8 mouse cellular contexts compared by ENCODE assay signal in the genomic region with DNA sequence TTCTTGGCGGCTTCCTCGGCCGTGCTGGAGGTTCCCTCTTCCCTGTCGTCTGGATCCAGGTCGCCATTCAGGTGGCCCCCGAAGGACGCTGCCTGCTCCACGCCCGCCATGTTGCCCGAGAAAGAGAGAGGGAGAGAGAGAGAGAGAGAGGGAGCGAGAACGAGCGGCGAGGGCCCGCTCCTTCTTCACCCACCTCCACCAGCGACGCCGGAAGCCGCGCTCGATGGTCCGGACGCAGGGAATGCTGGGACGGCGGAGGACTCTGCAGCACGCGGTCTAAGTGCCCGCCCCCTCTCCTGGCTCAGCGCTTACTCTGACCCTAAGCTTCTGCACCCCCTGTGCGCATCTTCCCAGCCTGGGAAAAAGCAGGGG. TPM values are rescaled to one million over a fixed set of nuclear protein-coding genes. Genes with fewer than 3 reads are reported as not detected.
DNase-seq lines count a peak whose midpoint lies in the region; ATAC-seq and TF ChIP-seq lines count a peak whose summit lies in the region.

No protein-coding gene starts in this region.

- peak; percentile 96 for ATAC-seq in embryonic facial prominence, embryonic 15.5 days (ENCODE audit: insufficient number of reproducible peaks, low FRiP score, low TSS enrichment, low read depth)
- ATAC-seq in kidney, embryonic 14.5 days (ENCODE audit: low FRiP score, low TSS enrichment), result peak; percentile 99
- peak; percentile 98 for ATAC-seq in limb, embryonic 14.5 days (ENCODE audit: low FRiP score, low read depth)
- peak; percentile 99 for ATAC-seq in midbrain, embryonic 16.5 days

- H3K4me3 ChIP-seq in bone marrow macrophage, adult 2 months (ENCODE audit: insufficient read depth, low read length), result peak overlapping the region; percentile 78
- peak overlapping the region; percentile 96 for H3K4me3 ChIP-seq in embryonic facial prominence, embryonic 15.5 days (replicated peaks)
- H3K4me3 ChIP-seq in kidney, embryonic 14.5 days (ENCODE audit: low read length), result peak overlapping the region; percentile 75
- peak overlapping the region; percentile 91 for H3K4me3 ChIP-seq in limb, embryonic 14.5 days (replicated peaks; ENCODE audit: low read length)
- peak overlapping the region; percentile 98 for H3K4me3 ChIP-seq in midbrain, embryonic 16.5 days (ENCODE audit: low read depth, low read length)
- peak overlapping the region; percentile 89 for H3K4me3 ChIP-seq in spleen, adult 2 months (ENCODE audit: extremely low read depth, insufficient read depth, insufficient read length)

- H3K36me3 ChIP-seq in embryonic facial prominence, embryonic 15.5 days, result peaks cover 21% of the 10 kb centered on the region
- H3K36me3 ChIP-seq in kidney, embryonic 14.5 days (ENCODE audit: control insufficient read depth, insufficient read depth, low read length), result peaks cover 23% of the 10 kb centered on the region
- peaks cover 25% of the 10 kb centered on the region for H3K36me3 ChIP-seq in limb, embryonic 14.5 days (ENCODE audit: control insufficient read depth, insufficient read depth, low read length)
- H3K36me3 ChIP-seq in midbrain, embryonic 16.5 days (ENCODE audit: control insufficient read depth, insufficient read depth, low read length), result peaks cover 12% of the 10 kb centered on the region; the same call in 1 of the 2 replicates
- H3K36me3 ChIP-seq in spleen, adult 2 months (ENCODE audit: control insufficient read depth, insufficient read depth, low read length), result peaks cover 13% of the 10 kb centered on the region

- H3K9ac ChIP-seq in embryonic facial prominence, embryonic 15.5 days, result peak overlapping the region; percentile 96
- peak overlapping the region; percentile 83 for H3K9ac ChIP-seq in kidney, embryonic 14.5 days (ENCODE audit: low read depth, low read length)
- peak overlapping the region; percentile 86 for H3K9ac ChIP-seq in limb, embryonic 14.5 days (ENCODE audit: low read depth, low read length, severe bottlenecking)
- peak overlapping the region; percentile 92 for H3K9ac ChIP-seq in midbrain, embryonic 16.5 days (ENCODE audit: low read depth, low read length)

- peaks cover 4% of the 10 kb centered on the region; the same call in 1 of the 2 replicates for H3K4me1 ChIP-seq in bone marrow macrophage, adult 2 months (ENCODE audit: control insufficient read depth, insufficient read depth, low read length)
- H3K4me1 ChIP-seq in embryonic facial prominence, embryonic 15.5 days, result peaks cover 9% of the 10 kb centered on the region
- peaks cover 5% of the 10 kb centered on the region for H3K4me1 ChIP-seq in kidney, embryonic 14.5 days (ENCODE audit: control insufficient read depth, insufficient read depth, low read length)
- peaks cover 8% of the 10 kb centered on the region for H3K4me1 ChIP-seq in limb, embryonic 14.5 days (ENCODE audit: control insufficient read depth, insufficient read depth, low read length)
- H3K4me1 ChIP-seq in midbrain, embryonic 16.5 days (ENCODE audit: control insufficient read depth, insufficient read depth, low read length), result peaks cover 15% of the 10 kb centered on the region
- 0 out of 2 replicates have a peak, but pooled peaks cover 3% of the 10 kb centered on the region for H3K4me1 ChIP-seq in spleen, adult 2 months (ENCODE audit: control insufficient read depth, insufficient read depth, insufficient read length)

- TF ChIP-seq CTCF in bone marrow macrophage, adult 2 months (IDR thresholded peaks at IDR 0.05; ENCODE audit: low read depth, low read length), result no peak
- no peak for TF ChIP-seq CTCF in spleen, adult 2 months (IDR thresholded peaks at IDR 0.05; ENCODE audit: extremely low read depth, insufficient read depth, insufficient read length, insufficient replicate concordance)

- DNase-seq in B cell, adult 2 months, result peak; percentile 78
- DNase-seq in heart, adult 9 months (ENCODE audit: low spot score in 2 of 2), result peak; percentile 79 to 82
- DNase-seq in limb, embryonic 14.5 days (ENCODE audit: low spot score), result peak; percentile 92
- DNase-seq in spleen, adult 2 months (ENCODE audit: low read depth in 1 of 2, low spot score in 2 of 2), result peak; percentile 47 to 85

- no peaks in the 10 kb centered on the region for H3K9me3 ChIP-seq in embryonic facial prominence, embryonic 15.5 days (replicated peaks)
- no peaks in the 10 kb centered on the region for H3K9me3 ChIP-seq in kidney, embryonic 14.5 days (ENCODE audit: control insufficient read depth, low read length)
- H3K9me3 ChIP-seq in limb, embryonic 14.5 days (ENCODE audit: control insufficient read depth, low read length), result 0 out of 2 replicates have a peak, but pooled peaks cover 4% of the 10 kb centered on the region
- H3K9me3 ChIP-seq in midbrain, embryonic 16.5 days (replicated peaks; ENCODE audit: control insufficient read depth, low read length, poor library complexity, severe bottlenecking), result no peaks in the 10 kb centered on the region

- under 1% methylated on average over 24 of the region's 30 CpGs for WGBS in embryonic facial prominence, embryonic 15.5 days
- 1% methylated on average over 22 of the region's 30 CpGs for whole genome bisulfite sequencing in kidney, embryonic 14.5 days
- WGBS in limb, embryonic 14.5 days, result 0% methylated on average over 20 of the region's 30 CpGs
- 1% methylated on average over 9 of the region's 30 CpGs for WGBS in midbrain, embryonic 16.5 days
- under 1% methylated on average over 29 of the region's 30 CpGs for WGBS in spleen, adult 2 months

- TF ChIP-seq POLR2A in bone marrow macrophage, adult 2 months (IDR thresholded peaks at IDR 0.05; ENCODE audit: borderline replicate concordance, low read depth, low read length), result no peak
- TF ChIP-seq POLR2A in limb, embryonic 14.5 days (IDR thresholded peaks at IDR 0.05; ENCODE audit: borderline replicate concordance, extremely low read depth, insufficient read depth, insufficient read length), result peak; percentile 94
- TF ChIP-seq POLR2A in spleen, adult 2 months (IDR thresholded peaks at IDR 0.05; ENCODE audit: low read depth, low read length), result peak; percentile 64

- H3K4me2 ChIP-seq in embryonic facial prominence, embryonic 15.5 days (replicated peaks), result peak overlapping the region; percentile 62
- H3K4me2 ChIP-seq in kidney, embryonic 14.5 days (replicated peaks; ENCODE audit: low read depth, low read length), result peak overlapping the region; percentile 75
- H3K4me2 ChIP-seq in limb, embryonic 14.5 days (replicated peaks; ENCODE audit: low read depth, low read length, severe bottlenecking), result peak overlapping the region; percentile 84
- H3K4me2 ChIP-seq in midbrain, embryonic 16.5 days (ENCODE audit: low read length), result peak overlapping the region; percentile 92

- no peaks in the 10 kb centered on the region for H3K27me3 ChIP-seq in embryonic facial prominence, embryonic 15.5 days
- H3K27me3 ChIP-seq in kidney, embryonic 14.5 days (ENCODE audit: control insufficient read depth, insufficient read depth, low read length), result no peaks in the 10 kb centered on the region
- no peaks in the 10 kb centered on the region for H3K27me3 ChIP-seq in limb, embryonic 14.5 days (ENCODE audit: control insufficient read depth, insufficient read depth, low read length)
- H3K27me3 ChIP-seq in midbrain, embryonic 16.5 days (ENCODE audit: control insufficient read depth, insufficient read depth, low read depth, low read length), result no peaks in the 10 kb centered on the region; the same call in 1 of the 2 replicates
- no peaks in the 10 kb centered on the region for H3K27me3 ChIP-seq in spleen, adult 2 months (ENCODE audit: control insufficient read depth, insufficient read depth, low read length)

- H3K27ac ChIP-seq in bone marrow macrophage, adult 2 months (ENCODE audit: insufficient read depth, low read depth, low read length), result peak overlapping the region; percentile 65
- H3K27ac ChIP-seq in embryonic facial prominence, embryonic 15.5 days (replicated peaks), result peak overlapping the region; percentile 92
- peak overlapping the region; percentile 73 for H3K27ac ChIP-seq in kidney, embryonic 14.5 days (ENCODE audit: low read depth, low read length)
- peak overlapping the region; percentile 87 for H3K27ac ChIP-seq in limb, embryonic 14.5 days (replicated peaks; ENCODE audit: low read depth, low read length)
- H3K27ac ChIP-seq in midbrain, embryonic 16.5 days (ENCODE audit: low read length), result peak overlapping the region; percentile 92
- H3K27ac ChIP-seq in spleen, adult 2 months (ENCODE audit: insufficient read depth, low read length), result peak overlapping the region; percentile 79

RNA-seq across cellular contexts. Expression of a gene that starts 7.3 kb away (rescaled TPM):
- polyA plus RNA-seq in bone marrow macrophage, adult 2 months (2012; ENCODE audit: insufficient read depth, insufficient read length, missing spikeins), result 129 and 131 TPM in 2 replicates
- 174 and 185 TPM in 2 replicates for polyA plus RNA-seq in embryonic facial prominence, embryonic 15.5 days (2015; fragmentation: Nextera tagmentation; extraction: Ambion mirVana)
- polyA plus RNA-seq in kidney, embryonic 14.5 days (2014; fragmentation: Nextera tagmentation; extraction: Ambion mirVana), result 212 and 221 TPM in 2 replicates
- polyA plus RNA-seq in limb, embryonic 14.5 days (2012; rRNA removed), result 94.7 and 143 TPM in 2 replicates
- 182 and 194 TPM in 2 replicates for polyA plus RNA-seq in limb, embryonic 14.5 days (2014; fragmentation: Nextera tagmentation; extraction: Ambion mirVana)
- polyA plus RNA-seq in midbrain, embryonic 16.5 days (2015; fragmentation: Nextera tagmentation; extraction: Ambion mirVana), result 147 and 156 TPM in 2 replicates
- polyA plus RNA-seq in spleen, adult 2 months (2012; rRNA removed), result 28.2 and 37.8 TPM in 2 replicates

RNA-seq across cellular contexts. Expression of a gene that starts 58.2 kb away (rescaled TPM):
- polyA plus RNA-seq in bone marrow macrophage, adult 2 months (2012; ENCODE audit: insufficient read depth, insufficient read length, missing spikeins), result not detected in 2 replicates
- polyA plus RNA-seq in embryonic facial prominence, embryonic 15.5 days (2015; fragmentation: Nextera tagmentation; extraction: Ambion mirVana), result 1.3 TPM in 2 replicates
- 1.1 and 1.4 TPM in 2 replicates for polyA plus RNA-seq in kidney, embryonic 14.5 days (2014; fragmentation: Nextera tagmentation; extraction: Ambion mirVana)
- polyA plus RNA-seq in limb, embryonic 14.5 days (2012; rRNA removed), result 0.70 and 0.88 TPM in 2 replicates
- 0.70 and 1.1 TPM in 2 replicates for polyA plus RNA-seq in limb, embryonic 14.5 days (2014; fragmentation: Nextera tagmentation; extraction: Ambion mirVana)
- polyA plus RNA-seq in midbrain, embryonic 16.5 days (2015; fragmentation: Nextera tagmentation; extraction: Ambion mirVana), result 0.14 and 0.30 TPM in 2 replicates
- 0.08 TPM in 1 of 2 replicates, not detected in the other for polyA plus RNA-seq in spleen, adult 2 months (2012; rRNA removed)

Comparison
In these comparisons a context has a peak if more than half of its experiments do, and no peak if none do; other contexts are left out.
1. Peak in every context shown above with its lines: DNase-seq, ATAC-seq, H3K4me3 ChIP-seq and H3K27ac ChIP-seq.